In the genomic region with DNA sequence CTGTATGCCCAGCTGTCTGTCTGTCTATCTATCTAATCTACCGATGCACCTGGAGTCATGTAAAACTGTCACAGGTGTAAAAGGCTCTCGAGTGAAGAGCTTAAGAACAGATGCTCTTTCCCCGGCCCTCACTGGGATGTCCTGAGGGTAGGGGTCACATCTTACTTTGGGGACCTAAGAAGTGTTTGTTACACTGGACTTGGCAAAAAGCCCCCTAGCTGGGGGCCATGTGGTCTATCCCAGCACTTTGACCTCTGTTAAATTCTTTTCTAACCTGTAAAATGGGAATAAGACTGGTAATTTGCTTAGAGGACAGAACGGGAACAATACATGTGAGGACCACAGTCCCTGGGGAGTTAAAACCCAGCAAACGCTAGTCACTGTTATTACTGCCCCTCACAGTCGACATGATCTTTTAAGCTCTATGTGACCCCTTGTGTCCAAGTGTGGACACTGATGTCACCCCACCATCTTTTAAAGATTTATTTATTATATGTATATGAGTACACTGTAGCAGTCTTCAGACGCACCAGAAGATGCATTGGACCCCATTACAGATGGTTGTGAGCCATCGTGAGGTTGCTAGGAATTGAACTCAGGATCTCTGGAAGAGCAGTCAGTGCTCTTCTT, we compare ENCODE assay signal across 21 mouse cellular contexts.
DNase-seq lines count a peak whose midpoint lies in the region; ATAC-seq lines count a peak whose summit lies in the region.
"Had no signal": no experiment of that assay in that cellular context is flagged by ENCODE, and none has a peak within 500 bp of the region (broad histone marks: within the 10 kb centered on the region; RNA-seq: fewer than 3 reads in every experiment).

No protein-coding gene starts in this region.

- no peak overlapping the region for H3K4me3 ChIP-seq in heart, embryonic 10.5 days
- H3K4me3 ChIP-seq in midbrain, embryonic 11.5 days (ENCODE audit: low read depth, low read length): no peak overlapping the region
- no peak overlapping the region for H3K4me3 ChIP-seq in midbrain, embryonic 16.5 days (ENCODE audit: low read depth, low read length)
- H3K4me3 ChIP-seq: embryonic facial prominence, embryonic 10.5 days; embryonic facial prominence, embryonic 12.5 days; forebrain, embryonic 13.5 days; forebrain, embryonic 15.5 days had no signal

- no peak for ATAC-seq in midbrain, embryonic 11.5 days (ENCODE audit: low FRiP score)
- ATAC-seq in midbrain, embryonic 16.5 days: no peak
- ATAC-seq: activated CD4-positive, CD25-positive, alpha-beta regulatory T cell, adult 4 months; forebrain, embryonic 13.5 days; forebrain, embryonic 15.5 days; Patski had no signal

- DNase-seq in heart, adult 11 months: peak; percentile 64
- DNase-seq in heart, embryonic 10.5 days (ENCODE audit: low spot score): no peak
- peak; percentile 82 for DNase-seq in midbrain, embryonic 11.5 days (ENCODE audit: low spot score, missing footprints)
- DNase-seq in splenic B cell, adult 2 months (ENCODE audit: low read depth, low spot score): peak; percentile 30
- DNase-seq in spleen, postnatal 14 days (ENCODE audit: low spot score in 2 of 2): no peak
- DNase-seq: adrenal gland, adult 8-10 months; adrenal gland, postnatal 14 days; adrenal gland, postnatal 36 days; cerebellum, adult 11-12 months; cerebellum, adult 2 months; cerebellum, adult 9-10 months; cerebellum, postnatal 10 days; cerebellum, postnatal 25 days had no signal

- WGBS in heart, embryonic 10.5 days: 82% methylated on average over 8 of the region's 8 CpGs
- 89% methylated on average over 8 of the region's 8 CpGs for WGBS in midbrain, embryonic 11.5 days
- 87% methylated on average over 8 of the region's 8 CpGs for WGBS in midbrain, embryonic 16.5 days

- H3K36me3 ChIP-seq in heart, embryonic 10.5 days: no peaks in the 10 kb centered on the region
- no peaks in the 10 kb centered on the region for H3K36me3 ChIP-seq in midbrain, embryonic 11.5 days (ENCODE audit: control insufficient read depth, insufficient read depth, low read length)
- H3K36me3 ChIP-seq in midbrain, embryonic 16.5 days (ENCODE audit: control insufficient read depth, insufficient read depth, low read length): no peaks in the 10 kb centered on the region
- H3K36me3 ChIP-seq in splenic B cell, adult 2 months (ENCODE audit: control insufficient read depth, insufficient read depth, low read length, poor library complexity, severe bottlenecking): no peaks in the 10 kb centered on the region
- H3K36me3 ChIP-seq: embryonic facial prominence, embryonic 10.5 days; embryonic facial prominence, embryonic 12.5 days; forebrain, embryonic 15.5 days; G1E had no signal

- no peak overlapping the region for H3K9ac ChIP-seq in midbrain, embryonic 11.5 days (ENCODE audit: low read length)
- no peak overlapping the region for H3K9ac ChIP-seq in midbrain, embryonic 16.5 days (ENCODE audit: low read depth, low read length)
- H3K9ac ChIP-seq: embryonic facial prominence, embryonic 12.5 days; forebrain, embryonic 13.5 days; forebrain, embryonic 15.5 days had no signal

- H3K27ac ChIP-seq in heart, embryonic 10.5 days: no peak overlapping the region
- H3K27ac ChIP-seq in midbrain, embryonic 11.5 days (ENCODE audit: low read depth, low read length): no peak overlapping the region
- H3K27ac ChIP-seq in midbrain, embryonic 16.5 days (ENCODE audit: low read length): no peak overlapping the region
- H3K27ac ChIP-seq: embryonic facial prominence, embryonic 10.5 days; embryonic facial prominence, embryonic 12.5 days; forebrain, embryonic 13.5 days; forebrain, embryonic 15.5 days had no signal

- no peaks in the 10 kb centered on the region for H3K27me3 ChIP-seq in heart, embryonic 10.5 days (ENCODE audit: insufficient read depth, poor library complexity, severe bottlenecking)
- no peaks in the 10 kb centered on the region for H3K27me3 ChIP-seq in midbrain, embryonic 11.5 days (ENCODE audit: control insufficient read depth, insufficient read depth, low read length)
- H3K27me3 ChIP-seq in midbrain, embryonic 16.5 days (ENCODE audit: control insufficient read depth, insufficient read depth, low read depth, low read length): no peaks in the 10 kb centered on the region
- H3K27me3 ChIP-seq in splenic B cell, adult 2 months (ENCODE audit: control insufficient read depth, insufficient read depth, low read length, poor library complexity, severe bottlenecking): no peaks in the 10 kb centered on the region
- H3K27me3 ChIP-seq: embryonic facial prominence, embryonic 12.5 days; forebrain, embryonic 13.5 days; forebrain, embryonic 15.5 days; Patski had no signal

- no peak overlapping the region for H3K4me2 ChIP-seq in midbrain, embryonic 11.5 days
- H3K4me2 ChIP-seq in midbrain, embryonic 16.5 days (ENCODE audit: low read length): no peak overlapping the region
- H3K4me2 ChIP-seq: embryonic facial prominence, embryonic 12.5 days; forebrain, embryonic 13.5 days; forebrain, embryonic 15.5 days had no signal

- no peaks in the 10 kb centered on the region; the same call in 1 of the 2 replicates for H3K9me3 ChIP-seq in heart, embryonic 10.5 days
- no peaks in the 10 kb centered on the region for H3K9me3 ChIP-seq in midbrain, embryonic 11.5 days (ENCODE audit: control insufficient read depth, low read length)
- H3K9me3 ChIP-seq in midbrain, embryonic 16.5 days (replicated peaks; ENCODE audit: control insufficient read depth, low read length, poor library complexity, severe bottlenecking): no peaks in the 10 kb centered on the region; the same call in 1 of the 2 replicates
- H3K9me3 ChIP-seq: embryonic facial prominence, embryonic 12.5 days; forebrain, embryonic 13.5 days; forebrain, embryonic 15.5 days had no signal

- no peaks in the 10 kb centered on the region for H3K4me1 ChIP-seq in heart, embryonic 10.5 days
- H3K4me1 ChIP-seq in midbrain, embryonic 11.5 days (ENCODE audit: control insufficient read depth, insufficient read depth, low read length): no peaks in the 10 kb centered on the region
- H3K4me1 ChIP-seq in midbrain, embryonic 16.5 days (ENCODE audit: control insufficient read depth, insufficient read depth, low read length): no peaks in the 10 kb centered on the region
- H3K4me1 ChIP-seq: embryonic facial prominence, embryonic 10.5 days; embryonic facial prominence, embryonic 12.5 days; forebrain, embryonic 13.5 days; forebrain, embryonic 15.5 days had no signal

Comparison
In these comparisons a context has a peak if more than half of its experiments do, and no peak if none do; other contexts are left out.
1. DNase-seq: peak in heart, adult 11 months (single experiment), midbrain, embryonic 11.5 days (single experiment) and splenic B cell, adult 2 months (single experiment); none in heart, embryonic 10.5 days (single experiment) and spleen, postnatal 14 days (0 of 2).